Mouse (Mus musculus) embryonic facial prominence, embryonic 12.5 days (tissue): ENCODE measurements at regions not wholly inside any gene's neighbourhood (a gene's known extent, or its start where the extent isn't known, plus 50 kb on each side); places are given as distances from the start of the nearest gene placed in this dataset.

ENCODE experiments used
- ATAC-seq: fragments of 200-750 bp; cut with Nextera tagmentation; 2 replicates; pipeline ENCODE4 v1.8.0; 2017; ENCODE audit not compliant: insufficient number of reproducible peaks, insufficient read depth, low FRiP score, low TSS enrichment
- H3K27ac ChIP-seq: fragments of 300-500 bp; sonication (generic); 2 replicates; pipeline ENCODE4 v1.5.1; 2016; ENCODE audit warnings: mild to moderate bottlenecking
- H3K27me3 ChIP-seq: fragments of 300-500 bp; sonication (generic); 2 replicates; pipeline ENCODE4 v1.6.1; 2016; ENCODE audit warnings: mild to moderate bottlenecking, moderate library complexity
- H3K36me3 ChIP-seq: fragments of 300-500 bp; sonication (generic); 2 replicates; pipeline ENCODE4 v1.6.1; 2016; ENCODE audit warnings: mild to moderate bottlenecking
- H3K4me1 ChIP-seq: fragments of 300-500 bp; sonication (generic); 2 replicates; pipeline ENCODE4 v1.6.1; 2016
- H3K4me2 ChIP-seq: fragments of 300-500 bp; sonication (generic); replicated peaks from 2 replicates; pipeline ENCODE4 v1.6.1; 2016; ENCODE audit warnings: mild to moderate bottlenecking, moderate library complexity
- H3K4me3 ChIP-seq: fragments of 300-500 bp; sonication (generic); 2 replicates; pipeline ENCODE4 v1.5.1; 2016; ENCODE audit warnings: mild to moderate bottlenecking
- H3K9ac ChIP-seq: fragments of 300-500 bp; sonication (generic); 2 replicates; pipeline ENCODE4 v1.6.1; 2016; ENCODE audit warnings: mild to moderate bottlenecking, moderate library complexity
- H3K9me3 ChIP-seq: fragments of 300-500 bp; sonication (generic); 2 replicates; pipeline ENCODE4 v1.6.1; 2016; ENCODE audit warnings: mild to moderate bottlenecking, moderate library complexity
- WGBS: fragments of 180-500 bp; shearing (Covaris S2); methylation state at CpG from one replicate; pipeline ENCODE4 v1.1.7; 2016; 5-methylcytosine and 5-hydroxymethylcytosine counted together

GRCm38 (mm10) chr8:103331415-103331814 lies 546.0 kb upstream of the Cdh11 start:
- Histone ChIP-seq H3K4me1 (no peaks in the 10 kb centered on the region; the same call in 1 of the 2 replicates), H3K4me2 (no peak overlapping the region), H3K9ac (no peak overlapping the region), H3K9me3 (no peaks in the 10 kb centered on the region), H3K27me3 (no peaks in the 10 kb centered on the region), H3K27ac (no peak overlapping the region), H3K36me3 (no peaks in the 10 kb centered on the region), H3K4me3 (no peak overlapping the region)
- whole genome bisulfite sequencing = 55% methylated on average over 2 of the region's 2 CpGs
- ATAC-seq = no peak

- Histone ChIP-seq H3K9me3 (no peaks in the 10 kb centered on the region), H3K27ac (no peak overlapping the region)
- 82% methylated on average over 3 of the region's 3 CpGs for WGBS
Observed at GRCm38 (mm10) chr8:103337314-103337713, 551.9 kb upstream of the Cdh11 start.

GRCm38 (mm10) chr8:103339042-103339441 lies 553.6 kb upstream of the Cdh11 start:
- no peaks in the 10 kb centered on the region for H3K9me3 ChIP-seq
- H3K4me3 ChIP-seq = no peak overlapping the region
- H3K4me1 ChIP-seq = no peaks in the 10 kb centered on the region
- H3K27me3 ChIP-seq = no peaks in the 10 kb centered on the region
- no peak for ATAC-seq
- H3K27ac ChIP-seq = no peak overlapping the region
- 84% methylated on average over 2 of the region's 2 CpGs for WGBS
- H3K4me2 ChIP-seq = no peak overlapping the region
- no peak overlapping the region for H3K9ac ChIP-seq
- no peaks in the 10 kb centered on the region for H3K36me3 ChIP-seq

More at GRCm38 (mm10) chr8:103337314-103337713, 551.9 kb upstream of the Cdh11 start:
- Histone ChIP-seq H3K4me1 (no peaks in the 10 kb centered on the region), H3K36me3 (no peaks in the 10 kb centered on the region), H3K9ac (no peak overlapping the region), H3K27me3 (no peaks in the 10 kb centered on the region), H3K4me2 (no peak overlapping the region), H3K4me3 (no peak overlapping the region)
- ATAC-seq = no peak

- H3K27me3 ChIP-seq = no peaks in the 10 kb centered on the region
- no peak overlapping the region for H3K4me2 ChIP-seq
- no peak for ATAC-seq
- H3K9me3 ChIP-seq = no peaks in the 10 kb centered on the region
- H3K27ac ChIP-seq = no peak overlapping the region
- H3K36me3 ChIP-seq = no peaks in the 10 kb centered on the region
- 92% methylated on average over 5 of the region's 5 CpGs for WGBS
- no peak overlapping the region for H3K9ac ChIP-seq
- H3K4me3 ChIP-seq = no peak overlapping the region
- H3K4me1 ChIP-seq = no peaks in the 10 kb centered on the region
Observed at GRCm38 (mm10) chr8:103339951-103340350, 554.5 kb upstream of the Cdh11 start.

GRCm38 (mm10) chr8:103343891-103344290 lies 558.4 kb upstream of the Cdh11 start:
- Histone ChIP-seq H3K4me2 (no peak overlapping the region), H3K36me3 (no peaks in the 10 kb centered on the region), H3K4me1 (no peaks in the 10 kb centered on the region), H3K4me3 (no peak overlapping the region), H3K9me3 (no peaks in the 10 kb centered on the region), H3K9ac (no peak overlapping the region), H3K27ac (no peak overlapping the region), H3K27me3 (no peaks in the 10 kb centered on the region)
- WGBS = 84% methylated on average over 3 of the region's 3 CpGs
- ATAC-seq = no peak

- Histone ChIP-seq H3K4me1 (no peaks in the 10 kb centered on the region), H3K36me3 (no peaks in the 10 kb centered on the region), H3K27ac (no peak overlapping the region), H3K9ac (no peak overlapping the region), H3K27me3 (no peaks in the 10 kb centered on the region), H3K4me2 (no peak overlapping the region), H3K4me3 (no peak overlapping the region), H3K9me3 (no peaks in the 10 kb centered on the region)
- WGBS = 69% methylated on average over 2 of the region's 2 CpGs
- ATAC-seq = no peak
Observed at GRCm38 (mm10) chr8:103344871-103345270, 559.4 kb upstream of the Cdh11 start.

GRCm38 (mm10) chr8:103347158-103347871 lies 561.9 kb upstream of the Cdh11 start:
- Histone ChIP-seq H3K27me3 (no peaks in the 10 kb centered on the region), H3K4me1 (no peaks in the 10 kb centered on the region), H3K27ac (no peak overlapping the region), H3K4me3 (no peak overlapping the region), H3K4me2 (no peak overlapping the region), H3K9ac (no peak overlapping the region), H3K36me3 (no peaks in the 10 kb centered on the region), H3K9me3 (no peaks in the 10 kb centered on the region)
- 64% methylated on average over 7 of the region's 7 CpGs for WGBS
- ATAC-seq = no peak

- no peak overlapping the region for H3K9ac ChIP-seq
- H3K9me3 ChIP-seq = no peaks in the 10 kb centered on the region
- H3K36me3 ChIP-seq = no peaks in the 10 kb centered on the region
- H3K4me3 ChIP-seq = no peak overlapping the region
- no peak overlapping the region for H3K27ac ChIP-seq
- WGBS = 75% methylated on average over 3 of the region's 3 CpGs
- H3K27me3 ChIP-seq = no peaks in the 10 kb centered on the region
- no peaks in the 10 kb centered on the region for H3K4me1 ChIP-seq
- no peak for ATAC-seq
- no peak overlapping the region for H3K4me2 ChIP-seq
Observed at GRCm38 (mm10) chr8:103361713-103362112, 576.3 kb upstream of the Cdh11 start.

GRCm38 (mm10) chr8:103370394-103370793 lies 585.0 kb upstream of the Cdh11 start:
- H3K4me1 ChIP-seq = peaks cover 19% of the 10 kb centered on the region
- no peak overlapping the region for H3K4me3 ChIP-seq
- H3K27ac ChIP-seq = no peak overlapping the region
- H3K9ac ChIP-seq = no peak overlapping the region
- WGBS = 53% methylated on average over 2 of the region's 2 CpGs
- no peak overlapping the region for H3K4me2 ChIP-seq
- H3K9me3 ChIP-seq = no peaks in the 10 kb centered on the region
- 0 out of 2 replicates have a peak, but pooled peaks have one; percentile 63 for ATAC-seq
- H3K27me3 ChIP-seq = no peaks in the 10 kb centered on the region
- H3K36me3 ChIP-seq = no peaks in the 10 kb centered on the region

- Histone ChIP-seq H3K9ac (no peak overlapping the region), H3K4me1 (peaks cover 19% of the 10 kb centered on the region), H3K36me3 (no peaks in the 10 kb centered on the region), H3K9me3 (no peaks in the 10 kb centered on the region), H3K4me3 (no peak overlapping the region), H3K27ac (no peak overlapping the region), H3K4me2 (no peak overlapping the region), H3K27me3 (no peaks in the 10 kb centered on the region)
- ATAC-seq = no peak
- WGBS = 55% methylated on average over 1 of the region's 1 CpGs
Observed at GRCm38 (mm10) chr8:103373007-103373406, 587.6 kb upstream of the Cdh11 start.

- Histone ChIP-seq H3K4me2 (no peak overlapping the region), H3K4me3 (no peak overlapping the region), H3K9ac (no peak overlapping the region), H3K27ac (no peak overlapping the region), H3K9me3 (no peaks in the 10 kb centered on the region), H3K36me3 (no peaks in the 10 kb centered on the region), H3K4me1 (peaks cover 27% of the 10 kb centered on the region), H3K27me3 (no peaks in the 10 kb centered on the region)
- 76% methylated on average over 4 of the region's 4 CpGs for WGBS
- ATAC-seq = no peak
Observed at GRCm38 (mm10) chr8:103374151-103374550, 588.7 kb upstream of the Cdh11 start.

- Histone ChIP-seq H3K4me3 (no peak overlapping the region), H3K27me3 (no peaks in the 10 kb centered on the region), H3K9me3 (no peaks in the 10 kb centered on the region), H3K4me1 (peaks cover 14% of the 10 kb centered on the region; the same call in 1 of the 2 replicates), H3K27ac (no peak overlapping the region), H3K9ac (no peak overlapping the region), H3K36me3 (no peaks in the 10 kb centered on the region), H3K4me2 (no peak overlapping the region)
- ATAC-seq = no peak
- 18% methylated on average over 3 of the region's 3 CpGs for WGBS
Observed at GRCm38 (mm10) chr8:103378545-103378944, 593.1 kb upstream of the Cdh11 start.
